Mouse (Mus musculus): Measurements from ENCODE around the gene Ubr3.

Gene Ubr3

GRCm38 (mm10) chr2:70031472-70031871, 134.4 kb downstream of the Ubr3 start:
- DNase-seq (ENCODE audit: low read depth, low spot score): no peak

- DNase-seq (ENCODE audit: low read depth, low spot score): no peak
Observed at GRCm38 (mm10) chr2:70034895-70035294, 137.8 kb downstream of the Ubr3 start.

- no peak for DNase-seq (ENCODE audit: low read depth, low spot score)
Observed at GRCm38 (mm10) chr2:70035358-70035757, 138.3 kb downstream of the Ubr3 start.

GRCm38 (mm10) chr2:70037221-70037620, 140.2 kb downstream of the Ubr3 start:
- peak; percentile 80 for DNase-seq (ENCODE audit: low read depth, low spot score)

GRCm38 (mm10) chr2:70038752-70039151, 141.7 kb downstream of the Ubr3 start, which contains the start of gene Myo3b:
TSS of gene Myo3b (plus strand) at chr2:70039126.
- no peak for DNase-seq (ENCODE audit: low read depth, low spot score)

- no peak for DNase-seq (ENCODE audit: low read depth, low spot score)
Observed at GRCm38 (mm10) chr2:70044466-70044865, 147.4 kb downstream of the Ubr3 start.

- no peak for DNase-seq (ENCODE audit: low read depth, low spot score)
Observed at GRCm38 (mm10) chr2:70047868-70048267, 150.8 kb downstream of the Ubr3 start.

GRCm38 (mm10) chr2:70053803-70054202, 156.8 kb downstream of the Ubr3 start:
- DNase-seq (ENCODE audit: low read depth, low spot score): no peak

GRCm38 (mm10) chr2:70058201-70058600, 161.2 kb downstream of the Ubr3 start:
- DNase-seq (ENCODE audit: low read depth, low spot score): no peak

GRCm38 (mm10) chr2:70060359-70061345, 163.6 kb downstream of the Ubr3 start:
- no peak for DNase-seq (ENCODE audit: low read depth, low spot score)

- no peak for DNase-seq (ENCODE audit: low read depth, low spot score)
Observed at GRCm38 (mm10) chr2:70065116-70065515, 168.1 kb downstream of the Ubr3 start.

- no peak for DNase-seq (ENCODE audit: low read depth, low spot score)
Observed at GRCm38 (mm10) chr2:70065729-70066300, 168.8 kb downstream of the Ubr3 start.

GRCm38 (mm10) chr2:70066338-70067022, 169.4 kb downstream of the Ubr3 start:
- DNase-seq (ENCODE audit: low read depth, low spot score): no peak

GRCm38 (mm10) chr2:70069861-70070260, 172.8 kb downstream of the Ubr3 start:
- DNase-seq (ENCODE audit: low read depth, low spot score): no peak
